ENCODE assay signal across 8 mouse cellular contexts in genomic region chr10:95940046-95940900, GRCm38 (mm10). TPM values are rescaled to one million over a fixed set of nuclear protein-coding genes. Genes with fewer than 3 reads are reported as not detected.
DNase-seq lines count a peak whose midpoint lies in the region; ATAC-seq lines count a peak whose summit lies in the region.

Eea1 (plus strand) TSS chr10:95940650.

- WGBS in hindbrain, embryonic 13.5 days = under 1% methylated on average over 41 of the region's 59 CpGs

- H3K9ac ChIP-seq in hindbrain, embryonic 13.5 days = peak within 1 kb of the TSS; percentile 89

- no peaks in the 10 kb centered on the region for H3K27me3 ChIP-seq in hindbrain, embryonic 13.5 days

- H3K4me2 ChIP-seq in hindbrain, embryonic 13.5 days = peak within 1 kb of the TSS; percentile 84

- ATAC-seq in hindbrain, embryonic 13.5 days (ENCODE audit: low FRiP score) = peak; percentile 99

- no peaks in the 10 kb centered on the region for H3K9me3 ChIP-seq in hindbrain, embryonic 13.5 days

- peaks cover 24% of the 10 kb centered on the region for H3K4me1 ChIP-seq in hindbrain, embryonic 13.5 days (replicated peaks)

- DNase-seq in R1 (ENCODE audit: low read depth, low spot score) = peak; percentile 95
- peak; percentile 94 to 95 for DNase-seq in cerebellum, postnatal 14 days
- DNase-seq in frontal cortex, postnatal 14 days (ENCODE audit: low spot score in 2 of 2) = peak; percentile 81 to 82
- peak; percentile 82 to 91 for DNase-seq in layer of hippocampus, postnatal 14 days (ENCODE audit: low spot score in 2 of 2)
- peak; percentile 95 for DNase-seq in lung, postnatal 10 days
- peak; percentile 84 for DNase-seq in ovary, postnatal 14 days (ENCODE audit: low spot score)
- peak; percentile 20 to 40 for DNase-seq in thymus, postnatal 10 days (ENCODE audit: low spot score in 2 of 2)

- peak within 1 kb of the TSS; percentile 94 for H3K27ac ChIP-seq in hindbrain, embryonic 13.5 days

- peak within 1 kb of the TSS; percentile 84 for H3K4me3 ChIP-seq in hindbrain, embryonic 13.5 days

- H3K36me3 ChIP-seq in hindbrain, embryonic 13.5 days = no peaks in the 10 kb centered on the region

RNA-seq across cellular contexts. Expression of gene Eea1, which starts in this region (rescaled TPM):
- 21.6 and 21.7 TPM in 2 replicates for polyA plus RNA-seq in hindbrain, embryonic 13.5 days (2015; fragmentation: Nextera tagmentation; extraction: Ambion mirVana)
- total RNA-seq in layer of hippocampus, postnatal 14 days (2021) = 10 to 100 TPM; 26.9 to 30.7 TPM

Comparison
In these comparisons a context has a peak if more than half of its experiments do, and no peak if none do; other contexts are left out.
1. Peak in every context shown above with its lines: DNase-seq, ATAC-seq, H3K4me3 ChIP-seq and H3K27ac ChIP-seq.
2. DNase-seq: peak in every context shown above with its lines; median percentile 95 in R1; 95 in lung, postnatal 10 days; 94 in cerebellum, postnatal 14 days; 86 in layer of hippocampus, postnatal 14 days; 84 in ovary, postnatal 14 days; 82 in frontal cortex, postnatal 14 days; 30 in thymus, postnatal 10 days.